Mouse (Mus musculus) neural tube, embryonic 15.5 days (tissue): ENCODE results near the gene Chrm1. TPM values are rescaled to one million over a fixed set of nuclear protein-coding genes. Genes with fewer than 3 reads are reported as not detected.

Experiments
- ATAC-seq: fragments of 200-750 bp; cut with Nextera tagmentation; 2 replicates; pipeline ENCODE4 v1.8.0; 2017; ENCODE audit warnings: mild to moderate bottlenecking, moderate TSS enrichment, moderate library complexity; ENCODE audit not compliant: low FRiP score
- H3K27ac ChIP-seq: fragments of 300-500 bp; sonication (generic); replicated peaks from 2 replicates; pipeline ENCODE4 v1.5.1; 2015; ENCODE audit warnings: mild to moderate bottlenecking, inconsistent platforms
- H3K27me3 ChIP-seq: fragments of 300-500 bp; sonication (generic); replicated peaks from 2 replicates; pipeline ENCODE4 v1.6.1; 2015; ENCODE audit warnings: inconsistent platforms
- H3K36me3 ChIP-seq: fragments of 300-500 bp; sonication (generic); 2 replicates; pipeline ENCODE4 v1.6.1; 2015; ENCODE audit warnings: inconsistent platforms
- H3K4me1 ChIP-seq: fragments of 300-500 bp; sonication (generic); 2 replicates; pipeline ENCODE4 v1.6.1; 2015; ENCODE audit warnings: inconsistent platforms
- H3K4me2 ChIP-seq: fragments of 300-500 bp; sonication (generic); 2 replicates; pipeline ENCODE4 v1.6.1; 2015; ENCODE audit warnings: inconsistent platforms, mild to moderate bottlenecking, moderate library complexity
- H3K4me3 ChIP-seq: fragments of 300-500 bp; sonication (generic); replicated peaks from 2 replicates; pipeline ENCODE4 v1.5.1; 2015; ENCODE audit warnings: mild to moderate bottlenecking, inconsistent platforms
- H3K9ac ChIP-seq: fragments of 300-500 bp; sonication (generic); replicated peaks from 2 replicates; pipeline ENCODE4 v1.6.1; 2015; ENCODE audit warnings: mild to moderate bottlenecking, inconsistent platforms
- H3K9me3 ChIP-seq: fragments of 300-500 bp; sonication (generic); replicated peaks from 2 replicates; pipeline ENCODE4 v1.6.1; 2016; ENCODE audit warnings: inconsistent platforms
- WGBS: fragments of 180-500 bp; shearing (Covaris S2); methylation state at CpG from one replicate; pipeline ENCODE4 v1.1.7; 2015; ENCODE audit warnings: mixed read lengths; 5-methylcytosine and 5-hydroxymethylcytosine counted together
- polyA plus RNA-seq: library from polyadenylated mRNA; unstranded; fragments of >200 nt; fragmentation: Nextera tagmentation; extraction: Ambion mirVana; gene quantifications from 2 replicates; pipeline ENCODE4 v1.2.1, GENCODE M21; 2015

Chrm1 gene
- polyA plus RNA-seq, 1 experiment from 2014 or later, result 0.35 TPM

GRCm38 (mm10) chr19:8661821-8662307 lies 1.7 kb upstream of the Chrm1 start:
- peak overlapping the region; percentile 95 for H3K4me2 ChIP-seq
- H3K36me3 ChIP-seq, result no peaks in the 10 kb centered on the region
- ATAC-seq, result peak; percentile 72
- peak overlapping the region; percentile 63 for H3K27ac ChIP-seq
- WGBS, result under 1% methylated on average over 35 of the region's 35 CpGs
- no peaks in the 10 kb centered on the region for H3K9me3 ChIP-seq
- H3K27me3 ChIP-seq, result no peaks in the 10 kb centered on the region; the same call in 1 of the 2 replicates
- H3K4me1 ChIP-seq, result peaks cover 14% of the 10 kb centered on the region
- peak overlapping the region; percentile 62 for H3K9ac ChIP-seq
- H3K4me3 ChIP-seq, result peak overlapping the region; percentile 48

- H3K9me3 ChIP-seq, result no peaks in the 10 kb centered on the region
- H3K27ac ChIP-seq, result peak overlapping the region; percentile 63
- H3K36me3 ChIP-seq, result no peaks in the 10 kb centered on the region
- no peaks in the 10 kb centered on the region; the same call in 1 of the 2 replicates for H3K27me3 ChIP-seq
- H3K4me2 ChIP-seq, result peak overlapping the region; percentile 95
- ATAC-seq, result peak; percentile 84
- H3K4me1 ChIP-seq, result peaks cover 14% of the 10 kb centered on the region
- H3K9ac ChIP-seq, result peak overlapping the region; percentile 62; the same call in 1 of the 2 replicates
- 5% methylated on average over 11 of the region's 11 CpGs for WGBS
- H3K4me3 ChIP-seq, result peak overlapping the region; percentile 48
Measured at GRCm38 (mm10) chr19:8662337-8662736, 1.3 kb upstream of the Chrm1 start.

GRCm38 (mm10) chr19:8663911-8664421 lies 377 bp downstream of the Chrm1 start:
- no peak overlapping the region for H3K27ac ChIP-seq
- H3K4me3 ChIP-seq, result no peak overlapping the region
- H3K9me3 ChIP-seq, result no peaks in the 10 kb centered on the region
- H3K9ac ChIP-seq, result no peak overlapping the region
- H3K36me3 ChIP-seq, result no peaks in the 10 kb centered on the region
- ATAC-seq, result no peak
- peak overlapping the region; percentile 17; the same call in 1 of the 2 replicates for H3K4me2 ChIP-seq
- H3K4me1 ChIP-seq, result peaks cover 14% of the 10 kb centered on the region
- no peaks in the 10 kb centered on the region; the same call in 1 of the 2 replicates for H3K27me3 ChIP-seq
- 50% methylated on average over 9 of the region's 10 CpGs for WGBS

GRCm38 (mm10) chr19:8664859-8665258 lies 1.3 kb downstream of the Chrm1 start:
- H3K36me3 ChIP-seq, result no peaks in the 10 kb centered on the region
- H3K4me2 ChIP-seq, result no peak overlapping the region
- WGBS, result 84% methylated on average over 3 of the region's 3 CpGs
- peaks cover 14% of the 10 kb centered on the region for H3K4me1 ChIP-seq
- no peaks in the 10 kb centered on the region; the same call in 1 of the 2 replicates for H3K27me3 ChIP-seq
- H3K9ac ChIP-seq, result no peak overlapping the region
- H3K9me3 ChIP-seq, result no peaks in the 10 kb centered on the region
- no peak overlapping the region for H3K27ac ChIP-seq
- ATAC-seq, result no peak
- no peak overlapping the region for H3K4me3 ChIP-seq

GRCm38 (mm10) chr19:8665746-8666145 lies 2.2 kb downstream of the Chrm1 start:
- Histone ChIP-seq H3K27ac (no peak overlapping the region), H3K4me1 (peaks cover 14% of the 10 kb centered on the region), H3K9ac (no peak overlapping the region), H3K9me3 (no peaks in the 10 kb centered on the region), H3K27me3 (no peaks in the 10 kb centered on the region; the same call in 1 of the 2 replicates), H3K4me2 (no peak overlapping the region), H3K4me3 (no peak overlapping the region), H3K36me3 (no peaks in the 10 kb centered on the region)
- no peak for ATAC-seq
- WGBS, result 58% methylated on average over 5 of the region's 5 CpGs

- no peaks in the 10 kb centered on the region for H3K36me3 ChIP-seq
- H3K9ac ChIP-seq, result no peak overlapping the region
- no peak overlapping the region for H3K27ac ChIP-seq
- no peak overlapping the region for H3K4me3 ChIP-seq
- no peak for ATAC-seq
- no peaks in the 10 kb centered on the region for H3K9me3 ChIP-seq
- H3K4me1 ChIP-seq, result no peaks in the 10 kb centered on the region
- no peaks in the 10 kb centered on the region for H3K27me3 ChIP-seq
- H3K4me2 ChIP-seq, result no peak overlapping the region
- WGBS, result 95% methylated on average over 3 of the region's 3 CpGs
Measured at GRCm38 (mm10) chr19:8672859-8673258, 9.3 kb downstream of the Chrm1 start.

- no peaks in the 10 kb centered on the region for H3K4me1 ChIP-seq
- no peak overlapping the region for H3K4me3 ChIP-seq
- no peaks in the 10 kb centered on the region for H3K27me3 ChIP-seq
- H3K9me3 ChIP-seq, result no peaks in the 10 kb centered on the region
- no peaks in the 10 kb centered on the region for H3K36me3 ChIP-seq
- H3K9ac ChIP-seq, result no peak overlapping the region
- WGBS, result 73% methylated on average over 9 of the region's 9 CpGs
- no peak overlapping the region for H3K27ac ChIP-seq
- no peak for ATAC-seq
- H3K4me2 ChIP-seq, result no peak overlapping the region
Measured at GRCm38 (mm10) chr19:8673336-8674063, 9.9 kb downstream of the Chrm1 start.

- ATAC-seq, result no peak
- Histone ChIP-seq H3K36me3 (no peaks in the 10 kb centered on the region), H3K27me3 (no peaks in the 10 kb centered on the region), H3K4me2 (no peak overlapping the region), H3K4me3 (no peak overlapping the region), H3K27ac (0 out of 2 replicates have a peak overlapping the region, but pooled peaks have one; percentile 28), H3K9me3 (no peaks in the 10 kb centered on the region), H3K9ac (no peak overlapping the region), H3K4me1 (no peaks in the 10 kb centered on the region)
- WGBS, result 35% methylated on average over 18 of the region's 18 CpGs
Measured at GRCm38 (mm10) chr19:8679031-8679779, 15.6 kb downstream of the Chrm1 start.

GRCm38 (mm10) chr19:8681633-8682362 lies 18.2 kb downstream of the Chrm1 start:
- no peak for ATAC-seq
- H3K4me2 ChIP-seq, result no peak overlapping the region
- H3K9ac ChIP-seq, result no peak overlapping the region
- H3K9me3 ChIP-seq, result no peaks in the 10 kb centered on the region
- no peaks in the 10 kb centered on the region for H3K27me3 ChIP-seq
- no peaks in the 10 kb centered on the region for H3K4me1 ChIP-seq
- H3K27ac ChIP-seq, result no peak overlapping the region
- H3K4me3 ChIP-seq, result no peak overlapping the region
- WGBS, result 89% methylated on average over 4 of the region's 4 CpGs
- H3K36me3 ChIP-seq, result no peaks in the 10 kb centered on the region

- 2% methylated on average over 3 of the region's 3 CpGs for WGBS
- Histone ChIP-seq H3K4me1 (no peaks in the 10 kb centered on the region), H3K9me3 (no peaks in the 10 kb centered on the region)
Measured at GRCm38 (mm10) chr19:8682996-8683395, 19.4 kb downstream of the Chrm1 start.

GRCm38 (mm10) chr19:8683627-8684026 lies 20.0 kb downstream of the Chrm1 start:
- Histone ChIP-seq H3K36me3 (no peaks in the 10 kb centered on the region), H3K4me3 (no peak overlapping the region), H3K4me1 (no peaks in the 10 kb centered on the region), H3K27ac (no peak overlapping the region), H3K9ac (no peak overlapping the region), H3K9me3 (no peaks in the 10 kb centered on the region), H3K27me3 (no peaks in the 10 kb centered on the region), H3K4me2 (no peak overlapping the region)
- no peak for ATAC-seq
- WGBS, result 80% methylated on average over 2 of the region's 2 CpGs

More at GRCm38 (mm10) chr19:8682996-8683395, 19.4 kb downstream of the Chrm1 start:
- H3K9ac ChIP-seq, result no peak overlapping the region
- H3K36me3 ChIP-seq, result no peaks in the 10 kb centered on the region
- no peak overlapping the region for H3K27ac ChIP-seq
- 0 out of 2 replicates have a peak, but pooled peaks have one; percentile 66 for ATAC-seq
- no peak overlapping the region for H3K4me2 ChIP-seq
- H3K4me3 ChIP-seq, result no peak overlapping the region
- H3K27me3 ChIP-seq, result no peaks in the 10 kb centered on the region
